Mouse (Mus musculus) testis, adult 2 months (tissue): Measurements from ENCODE around the gene Nol12. TPM values are rescaled to one million over a fixed set of nuclear protein-coding genes. Genes with fewer than 3 reads are reported as not detected.

Source experiments
- H3K27ac ChIP-seq: fragments of 200-500 bp; 2 replicates; pipeline ENCODE4 v1.5.1; 2012; ENCODE audit warnings: low read depth, low read length; ENCODE audit not compliant: control insufficient read depth, insufficient read depth
- H3K27me3 ChIP-seq: fragments of 200-500 bp; 2 replicates; pipeline ENCODE4 v1.6.1; 2012; ENCODE audit warnings: mild to moderate bottlenecking, low read length, moderate library complexity; ENCODE audit not compliant: control insufficient read depth, insufficient read depth
- H3K36me3 ChIP-seq: fragments of 200-500 bp; 2 replicates; pipeline ENCODE4 v1.6.1; 2012; ENCODE audit warnings: mild to moderate bottlenecking, low read length; ENCODE audit not compliant: control insufficient read depth, insufficient read depth
- H3K4me1 ChIP-seq: fragments of 200-500 bp; 2 replicates; pipeline ENCODE4 v1.6.1; 2012; ENCODE audit warnings: low read length; ENCODE audit not compliant: control insufficient read depth, insufficient read depth
- H3K4me3 ChIP-seq: fragments of 200-500 bp; 2 replicates; pipeline ENCODE4 v1.5.1; 2012; ENCODE audit warnings: low read depth, mild to moderate bottlenecking, low read length, moderate library complexity, mixed read lengths; ENCODE audit not compliant: control insufficient read depth
- CTCF ChIP-seq: fragments of 200-500 bp; IDR thresholded peaks from 2 replicates; pipeline ENCODE4 v1.5.1; 2012; ENCODE audit warnings: low read depth, mild to moderate bottlenecking, inconsistent platforms, low read length, moderate library complexity; ENCODE audit not compliant: control insufficient read depth, insufficient read depth, insufficient replicate concordance
- POLR2A ChIP-seq: fragments of 200-500 bp; IDR thresholded peaks from 2 replicates; pipeline ENCODE4 v1.6.1; 2012; ENCODE audit warnings: low read depth, mild to moderate bottlenecking, inconsistent platforms, low read length, moderate library complexity; ENCODE audit not compliant: control insufficient read depth
- polyA plus RNA-seq: library from polyadenylated mRNA; depleted of rRNA; stranded (reverse); fragments of >200 nt; gene quantifications from 2 replicates; pipeline ENCODE4 v1.2.3, GENCODE M21; 2012

Nol12 gene
- polyA plus RNA-seq, 1 experiment = 40.7 TPM

DNA sequence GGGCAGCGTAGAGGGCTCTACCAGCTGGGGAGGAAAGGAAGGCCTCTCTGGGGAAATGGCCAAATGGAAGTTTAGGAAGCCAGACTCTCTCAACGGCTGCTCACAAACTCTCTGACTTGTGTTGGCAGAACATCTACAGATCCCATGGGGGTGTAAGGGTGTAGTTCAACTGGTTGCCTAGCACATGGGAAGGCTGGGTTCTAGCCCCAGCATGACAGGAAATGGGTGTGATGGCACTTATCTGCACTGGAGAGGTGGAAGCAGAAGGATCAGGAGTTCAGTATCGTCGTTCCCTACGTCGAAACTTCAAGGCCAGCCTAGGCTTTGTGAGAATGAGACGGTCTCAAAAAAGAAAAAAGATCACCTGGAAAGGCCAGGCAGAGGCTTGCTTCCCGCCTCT lies 25.8 kb upstream of the Nol12 start:
- TF ChIP-seq POLR2A (no peak), CTCF (no peak)
- H3K4me1 ChIP-seq = no peaks in the 10 kb centered on the region; the same call in 1 of the 2 replicates
- no peaks in the 10 kb centered on the region for H3K36me3 ChIP-seq
- H3K27ac ChIP-seq = no peak overlapping the region
- no peaks in the 10 kb centered on the region for H3K27me3 ChIP-seq
- no peak overlapping the region for H3K4me3 ChIP-seq

DNA sequence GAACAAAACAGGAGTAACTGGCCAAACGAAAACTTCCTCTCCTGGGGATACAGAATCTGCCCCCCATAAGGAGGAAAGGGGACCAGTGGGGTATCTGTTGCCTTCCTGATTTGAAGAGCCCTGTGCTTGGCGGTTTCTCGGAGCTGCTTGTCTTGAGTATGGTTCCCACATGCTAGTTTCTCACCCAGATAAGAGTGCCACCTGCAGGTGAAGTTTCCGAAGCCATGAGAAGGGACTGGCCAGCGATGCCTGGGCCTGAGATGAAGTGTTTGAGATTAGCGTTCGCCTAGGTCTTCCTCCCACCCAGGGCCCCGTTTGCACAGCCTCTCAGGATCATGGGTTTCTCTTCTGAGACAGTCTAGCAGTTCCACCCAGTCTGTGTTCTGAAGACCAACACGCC lies 22.7 kb upstream of the Nol12 start:
- Histone ChIP-seq H3K4me3 (no peak overlapping the region; the same call in 1 of the 2 replicates), H3K27ac (no peak overlapping the region), H3K4me1 (peaks cover 6% of the 10 kb centered on the region), H3K36me3 (no peaks in the 10 kb centered on the region), H3K27me3 (no peaks in the 10 kb centered on the region)
- TF ChIP-seq POLR2A (no peak), CTCF (no peak)

DNA sequence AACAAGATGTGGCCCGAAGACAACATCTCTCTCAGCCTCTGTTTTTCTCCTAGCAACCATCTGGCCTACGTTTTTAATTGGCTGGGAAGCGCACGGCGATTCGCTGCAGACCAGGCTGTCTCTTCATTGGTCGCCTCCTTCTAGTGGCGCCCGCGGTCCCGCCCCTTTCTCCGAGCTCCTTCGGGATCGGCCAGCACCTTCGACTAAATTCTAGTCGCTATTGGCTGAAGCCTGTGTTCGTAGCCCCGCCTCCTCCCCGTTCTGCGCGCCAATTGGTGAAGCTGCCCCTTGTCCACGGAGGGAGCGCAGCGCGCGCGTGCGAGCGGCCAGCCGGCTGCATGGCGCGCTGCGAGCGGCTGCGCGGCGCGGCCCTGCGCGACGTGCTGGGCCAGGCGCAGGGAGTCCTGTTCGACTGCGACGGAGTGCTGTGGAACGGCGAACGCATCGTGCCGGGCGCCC lies 21.1 kb upstream of the Nol12 start, which contains the start of gene Pdxp:
Pdxp (plus strand) TSS at position 288 of the 459 bp plus-strand sequence.
- peak within 1 kb of the TSS; percentile 85 for H3K4me3 ChIP-seq
- TF ChIP-seq POLR2A = no peak; the same call in 1 of the 2 replicates
- TF ChIP-seq CTCF = no peak
- H3K36me3 ChIP-seq = no peaks in the 10 kb centered on the region
- peaks cover 6% of the 10 kb centered on the region for H3K4me1 ChIP-seq
- H3K27me3 ChIP-seq = no peaks in the 10 kb centered on the region
- peak within 1 kb of the TSS; percentile 50 for H3K27ac ChIP-seq

DNA sequence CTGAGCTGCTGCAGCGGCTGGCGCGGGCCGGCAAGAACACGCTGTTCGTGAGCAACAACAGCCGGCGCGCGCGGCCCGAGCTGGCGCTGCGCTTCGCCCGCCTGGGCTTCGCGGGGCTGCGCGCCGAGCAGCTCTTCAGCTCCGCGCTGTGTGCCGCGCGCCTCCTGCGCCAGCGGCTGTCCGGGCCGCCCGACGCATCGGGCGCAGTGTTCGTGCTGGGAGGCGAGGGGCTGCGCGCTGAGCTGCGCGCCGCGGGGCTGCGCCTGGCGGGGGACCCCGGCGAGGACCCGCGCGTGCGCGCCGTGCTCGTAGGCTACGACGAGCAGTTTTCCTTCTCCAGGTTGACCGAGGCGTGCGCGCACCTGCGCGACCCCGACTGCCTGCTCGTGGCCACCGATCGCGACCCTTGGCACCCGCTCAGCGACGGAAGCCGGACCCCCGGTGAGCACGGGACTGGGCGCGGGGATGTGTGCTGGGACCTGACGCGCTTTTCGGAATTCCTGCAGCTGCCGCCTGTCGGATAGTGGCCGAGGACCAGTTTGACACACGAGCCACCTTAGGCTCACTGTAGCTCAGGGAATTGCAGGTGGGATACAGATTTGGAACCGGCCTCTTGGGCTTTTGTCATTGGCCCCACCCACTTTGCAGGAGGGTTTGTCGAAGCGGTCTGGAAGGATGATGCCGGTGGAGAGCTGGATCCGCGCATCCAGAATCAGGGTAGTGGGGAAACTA lies 20.5 kb upstream of the Nol12 start:
- Histone ChIP-seq H3K4me3 (peak overlapping the region; percentile 85), H3K27ac (peak overlapping the region; percentile 50), H3K36me3 (no peaks in the 10 kb centered on the region), H3K27me3 (no peaks in the 10 kb centered on the region), H3K4me1 (peaks cover 6% of the 10 kb centered on the region)
- no peak for TF ChIP-seq POLR2A
- TF ChIP-seq CTCF = no peak

DNA sequence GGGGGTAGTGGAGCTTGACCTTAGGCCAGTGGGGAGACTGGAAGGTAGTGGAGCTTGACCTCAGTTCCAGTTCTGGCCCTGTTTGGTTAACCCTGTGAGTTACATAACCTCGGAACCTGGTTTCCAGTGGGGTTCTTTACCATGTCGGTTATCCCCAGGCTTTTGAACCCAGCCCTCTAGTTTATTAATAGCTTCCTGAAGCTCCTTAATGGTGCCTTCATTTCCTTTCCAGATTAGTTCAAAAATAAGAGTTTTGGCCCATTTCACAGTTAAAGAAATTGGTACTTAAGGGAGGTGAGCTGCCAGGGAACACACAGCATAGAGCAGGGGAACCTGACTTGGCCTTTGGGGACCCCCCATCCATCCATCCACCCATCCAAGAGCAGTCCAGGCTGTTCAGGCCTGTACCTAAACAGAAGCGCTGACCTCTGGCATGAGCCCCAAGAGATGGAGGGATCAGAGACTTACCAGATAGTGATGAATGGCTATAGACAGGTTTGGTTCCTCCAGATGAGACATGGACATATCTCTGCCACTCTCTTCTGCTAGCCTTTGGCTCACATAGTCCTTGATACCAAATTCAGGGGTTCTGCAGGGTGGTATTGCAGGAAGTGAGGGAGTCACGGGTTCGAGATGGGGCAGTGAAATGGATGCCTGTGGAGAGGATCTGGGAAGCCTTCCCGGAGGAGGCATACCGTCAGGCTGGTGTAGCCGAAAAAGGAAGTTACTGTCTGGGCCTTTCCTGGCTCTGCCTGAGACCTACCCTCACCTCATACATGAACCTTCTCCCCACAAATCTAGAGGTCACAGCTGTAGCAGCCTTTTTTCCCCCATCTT lies 19.7 kb upstream of the Nol12 start:
- Histone ChIP-seq H3K36me3 (no peaks in the 10 kb centered on the region), H3K27ac (no peak overlapping the region; the same call in 1 of the 2 replicates), H3K4me3 (peak overlapping the region; percentile 85), H3K27me3 (no peaks in the 10 kb centered on the region), H3K4me1 (peaks cover 6% of the 10 kb centered on the region)
- TF ChIP-seq POLR2A (no peak), CTCF (no peak)

DNA sequence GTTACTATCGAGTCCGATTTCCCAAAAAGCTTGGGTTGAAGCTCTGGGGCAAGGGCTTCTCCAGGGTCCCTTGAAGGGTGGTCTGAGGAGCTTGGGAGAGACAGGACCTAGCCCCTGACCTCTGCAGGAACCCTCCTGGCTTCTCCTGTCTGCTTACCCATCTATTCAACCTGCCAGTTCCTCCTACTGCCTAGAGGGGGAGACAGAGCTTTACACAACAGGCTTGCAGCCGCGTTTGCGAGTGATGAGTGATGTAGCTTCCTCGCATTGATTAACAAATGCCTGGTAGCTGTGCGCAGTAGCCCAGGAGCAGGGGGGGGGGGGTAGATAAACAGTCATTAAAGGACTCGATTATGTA lies 19.1 kb upstream of the Nol12 start:
- H3K36me3 ChIP-seq = no peaks in the 10 kb centered on the region
- no peak overlapping the region for H3K27ac ChIP-seq
- no peak overlapping the region for H3K4me3 ChIP-seq

DNA sequence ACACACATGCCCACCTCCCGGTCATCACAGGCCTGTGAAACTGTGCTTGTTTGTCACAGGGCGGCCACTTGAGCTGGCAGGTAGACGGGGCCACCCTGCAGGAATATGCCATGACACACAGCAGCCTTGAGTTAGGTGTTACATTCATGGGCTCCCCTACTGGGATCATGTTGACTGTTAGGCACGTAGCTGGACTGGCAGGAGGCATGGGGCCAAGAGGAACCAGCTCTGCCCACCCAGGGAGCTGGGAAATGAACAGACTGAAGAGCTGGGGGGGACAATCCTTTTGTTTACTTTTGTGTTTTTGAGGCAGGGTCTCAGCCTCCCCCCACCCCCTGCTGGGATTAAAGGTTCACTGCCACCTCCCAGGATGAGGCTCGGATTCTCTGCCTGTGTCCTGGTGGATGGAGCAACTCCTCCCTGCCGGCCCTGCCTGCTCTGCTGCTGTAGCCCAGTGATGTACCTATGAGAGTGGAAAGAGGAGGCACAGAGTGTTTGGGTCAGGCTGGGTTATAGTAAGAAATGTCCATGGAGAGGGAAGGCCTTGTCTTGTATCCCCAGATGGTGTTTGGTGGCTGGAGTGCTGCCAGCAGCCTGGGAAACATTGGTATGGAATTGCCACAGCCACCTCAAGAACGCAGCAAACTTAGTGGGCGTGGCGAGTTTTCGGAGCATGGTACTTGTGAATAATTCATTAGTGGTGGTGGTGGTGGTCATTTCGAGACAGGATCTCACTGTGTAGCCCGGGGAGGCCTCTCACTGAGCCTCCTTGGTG lies 18.5 kb upstream of the Nol12 start:
- Histone ChIP-seq H3K4me1 (peaks cover 6% of the 10 kb centered on the region), H3K36me3 (no peaks in the 10 kb centered on the region), H3K27ac (no peak overlapping the region), H3K27me3 (no peaks in the 10 kb centered on the region), H3K4me3 (no peak overlapping the region)
- TF ChIP-seq CTCF (no peak), POLR2A (no peak; the same call in 1 of the 2 replicates)

More for the DNA sequence above, 19.1 kb upstream of the Nol12 start:
- TF ChIP-seq CTCF (peak; percentile 74; the same call in 1 of the 2 replicates), POLR2A (no peak)
- no peaks in the 10 kb centered on the region for H3K27me3 ChIP-seq
- H3K4me1 ChIP-seq = peaks cover 6% of the 10 kb centered on the region
